ENCODE assay signal across 8 mouse cellular contexts in genomic region chr1:165641271-165641771, GRCm38 (mm10). TPM values are rescaled to one million over a fixed set of nuclear protein-coding genes. Genes with fewer than 3 reads are reported as not detected.
A peak's percentile ranks its signal among the peaks of the same experiment; 100 is the strongest.
DNase-seq lines count a peak whose midpoint lies in the region; ATAC-seq and TF ChIP-seq lines count a peak whose summit lies in the region.

No protein-coding gene starts in this region.

- H3K4me3 ChIP-seq in forebrain, embryonic 11.5 days (ENCODE audit: low read depth, low read length) = peak overlapping the region; percentile 81
- H3K4me3 ChIP-seq in liver, embryonic 16.5 days (ENCODE audit: low read depth, low read length) = peak overlapping the region; percentile 92
- peak overlapping the region; percentile 79 for H3K4me3 ChIP-seq in neural tube, embryonic 12.5 days
- H3K4me3 ChIP-seq in stomach, postnatal 0 days (ENCODE audit: low read depth, low read length) = peak overlapping the region; percentile 61

- peak; percentile 82 to 87 for DNase-seq in CD8-positive naive resting alpha-beta T cell, adult 2 months (ENCODE audit: low read depth in 2 of 2, low spot score in 2 of 2)
- DNase-seq in c-Kit-positive CD71-negative TER-119-negative erythroid progenitor cells, embryonic 14.5 days (ENCODE audit: low read depth) = peak; percentile 78
- peak; percentile 83 for DNase-seq in forebrain, embryonic 11.5 days (ENCODE audit: low spot score)
- DNase-seq in heart, postnatal 10 days = peak; percentile 80 to 87
- DNase-seq in kidney, postnatal 4 days = peak; percentile 72 to 80
- peak; percentile 76 for DNase-seq in stomach, postnatal 0 days (ENCODE audit: low spot score)

- ATAC-seq in forebrain, embryonic 11.5 days (replicated peaks; ENCODE audit: low FRiP score) = peak; percentile 69
- peak; percentile 67 for ATAC-seq in liver, embryonic 16.5 days (ENCODE audit: low read depth)
- ATAC-seq in neural tube, embryonic 12.5 days (ENCODE audit: low FRiP score, low read depth) = 0 out of 2 replicates have a peak, but pooled peaks have one; percentile 29
- ATAC-seq in stomach, postnatal 0 days (ENCODE audit: low FRiP score, low TSS enrichment) = peak; percentile 72

- H3K9ac ChIP-seq in forebrain, embryonic 11.5 days (ENCODE audit: low read length) = peak overlapping the region; percentile 68; the same call in 1 of the 2 replicates
- peak overlapping the region; percentile 65 for H3K9ac ChIP-seq in liver, embryonic 16.5 days (ENCODE audit: low read depth, low read length)
- H3K9ac ChIP-seq in neural tube, embryonic 12.5 days = no peak overlapping the region
- H3K9ac ChIP-seq in stomach, postnatal 0 days (ENCODE audit: low read length) = no peak overlapping the region; the same call in 1 of the 2 replicates

- TF ChIP-seq CTCF in stomach, postnatal 0 days (IDR thresholded peaks at IDR 0.05; ENCODE audit: low read depth) = peak; percentile 79

- H3K27ac ChIP-seq in forebrain, embryonic 11.5 days (ENCODE audit: low read depth, low read length) = no peak overlapping the region
- H3K27ac ChIP-seq in liver, embryonic 16.5 days (ENCODE audit: low read length) = no peak overlapping the region; the same call in 1 of the 2 replicates
- H3K27ac ChIP-seq in neural tube, embryonic 12.5 days = no peak overlapping the region
- no peak overlapping the region for H3K27ac ChIP-seq in stomach, postnatal 0 days (replicated peaks)

- H3K27me3 ChIP-seq in forebrain, embryonic 11.5 days (ENCODE audit: control insufficient read depth, insufficient read depth, low read length) = no peaks in the 10 kb centered on the region; the same call in 1 of the 2 replicates
- H3K27me3 ChIP-seq in liver, embryonic 16.5 days (ENCODE audit: control insufficient read depth, insufficient read depth, low read depth, low read length) = no peaks in the 10 kb centered on the region
- H3K27me3 ChIP-seq in neural tube, embryonic 12.5 days (replicated peaks) = no peaks in the 10 kb centered on the region
- H3K27me3 ChIP-seq in stomach, postnatal 0 days (ENCODE audit: control insufficient read depth, insufficient read depth, low read length) = no peaks in the 10 kb centered on the region

- WGBS in forebrain, embryonic 11.5 days = 8% methylated on average over 16 of the region's 16 CpGs
- 7% methylated on average over 16 of the region's 16 CpGs for WGBS in liver, embryonic 16.5 days (ENCODE audit: insufficient replicate concordance)
- 7% methylated on average over 16 of the region's 16 CpGs for WGBS in neural tube, embryonic 12.5 days
- WGBS in stomach, postnatal 0 days = 7% methylated on average over 16 of the region's 16 CpGs

- H3K4me2 ChIP-seq in forebrain, embryonic 11.5 days (ENCODE audit: low read depth, low read length, severe bottlenecking) = peak overlapping the region; percentile 58; the same call in 1 of the 2 replicates
- peak overlapping the region; percentile 91 for H3K4me2 ChIP-seq in liver, embryonic 16.5 days (ENCODE audit: low read depth, low read length)
- H3K4me2 ChIP-seq in neural tube, embryonic 12.5 days (replicated peaks) = peak overlapping the region; percentile 54
- peak overlapping the region; percentile 55 for H3K4me2 ChIP-seq in stomach, postnatal 0 days (replicated peaks; ENCODE audit: low read depth)

- H3K4me1 ChIP-seq in forebrain, embryonic 11.5 days (replicated peaks; ENCODE audit: control insufficient read depth, insufficient read depth, low read length) = no peaks in the 10 kb centered on the region
- peaks cover 9% of the 10 kb centered on the region for H3K4me1 ChIP-seq in liver, embryonic 16.5 days (ENCODE audit: control insufficient read depth, low read depth, low read length)
- H3K4me1 ChIP-seq in neural tube, embryonic 12.5 days = no peaks in the 10 kb centered on the region
- H3K4me1 ChIP-seq in stomach, postnatal 0 days (replicated peaks; ENCODE audit: control insufficient read depth, insufficient read depth) = no peaks in the 10 kb centered on the region

- H3K9me3 ChIP-seq in forebrain, embryonic 11.5 days (ENCODE audit: control insufficient read depth, low read length) = no peaks in the 10 kb centered on the region
- H3K9me3 ChIP-seq in liver, embryonic 16.5 days (replicated peaks; ENCODE audit: control insufficient read depth, low read length) = no peaks in the 10 kb centered on the region
- H3K9me3 ChIP-seq in neural tube, embryonic 12.5 days = no peaks in the 10 kb centered on the region
- H3K9me3 ChIP-seq in stomach, postnatal 0 days (ENCODE audit: control insufficient read depth, low read length) = no peaks in the 10 kb centered on the region

- H3K36me3 ChIP-seq in forebrain, embryonic 11.5 days (ENCODE audit: control insufficient read depth, insufficient read depth, low read length) = no peaks in the 10 kb centered on the region
- no peaks in the 10 kb centered on the region for H3K36me3 ChIP-seq in liver, embryonic 16.5 days (ENCODE audit: control insufficient read depth, insufficient read depth)
- no peaks in the 10 kb centered on the region for H3K36me3 ChIP-seq in neural tube, embryonic 12.5 days
- H3K36me3 ChIP-seq in stomach, postnatal 0 days (ENCODE audit: control insufficient read depth, insufficient read depth, low read length) = no peaks in the 10 kb centered on the region

- no peak for TF ChIP-seq EP300 in stomach, postnatal 0 days (optimal IDR thresholded peaks at IDR 0.05)

- intact Hi-C loops in heart, postnatal 10 days (cut with DNase I) = loop anchor here (2.0 to 5.0 kb wide), 3 partner anchors 57 to 179 kb away; partner anchors contain the start of genes Dcaf6 and Mpc2

RNA-seq across cellular contexts. Expression of gene Mpzl1, which starts 7.0 kb away (rescaled TPM):
- 128 and 141 TPM in 2 replicates for polyA plus RNA-seq in forebrain, embryonic 11.5 days (2014; fragmentation: Nextera tagmentation; extraction: Ambion mirVana)
- total RNA-seq in heart, postnatal 10 days (2021) = 10 to 100 TPM; 49.4 to 57.7 TPM
- 21.9 and 23.9 TPM in 2 replicates for polyA plus RNA-seq in liver, embryonic 16.5 days (2015; fragmentation: Nextera tagmentation; extraction: Ambion mirVana)
- polyA plus RNA-seq in neural tube, embryonic 12.5 days (2016; fragmentation: Nextera tagmentation; extraction: Ambion mirVana) = 140 and 147 TPM in 2 replicates
- polyA plus RNA-seq in stomach, postnatal 0 days (2015; fragmentation: Nextera tagmentation; extraction: Ambion mirVana) = 71.4 and 76.4 TPM in 2 replicates

Comparison
In these comparisons a context has a peak if more than half of its experiments do, and no peak if none do; other contexts are left out.
1. H3K9ac ChIP-seq: peak in forebrain, embryonic 11.5 days (single experiment) and liver, embryonic 16.5 days (single experiment); none in neural tube, embryonic 12.5 days (single experiment) and stomach, postnatal 0 days (single experiment).
2. Peak in every context shown above with its lines, with median percentiles within 50 percentile points of each other: DNase-seq, ATAC-seq, H3K4me2 ChIP-seq and H3K4me3 ChIP-seq.